Comparison of ENCODE assay signal across 27 mouse cellular contexts in genomic region chr3:145522311-145522710, GRCm38 (mm10).
"Had no signal": no experiment of that assay in that cellular context is flagged by ENCODE, and none has a peak within 500 bp of the region (broad histone marks: within the 10 kb centered on the region; RNA-seq: fewer than 3 reads in every experiment).

No protein-coding gene starts in this region.

- H3K27ac ChIP-seq: gastrocnemius, adult 2 months; heart, embryonic 10.5 days; hindbrain, embryonic 10.5 days; hindbrain, embryonic 13.5 days; hindbrain, embryonic 15.5 days; hindbrain, postnatal 0 days; kidney, embryonic 15.5 days; kidney, postnatal 0 days; limb, embryonic 10.5 days; limb, embryonic 12.5 days; liver, embryonic 13.5 days had no signal

- H3K4me2 ChIP-seq: heart, embryonic 12.5 days; hindbrain, embryonic 13.5 days; hindbrain, embryonic 15.5 days; kidney, embryonic 15.5 days; limb, embryonic 12.5 days; liver, embryonic 11.5 days; liver, embryonic 13.5 days had no signal

- H3K4me1 ChIP-seq: heart, embryonic 10.5 days; heart, embryonic 12.5 days; hindbrain, embryonic 10.5 days; hindbrain, embryonic 13.5 days; hindbrain, embryonic 15.5 days; kidney, embryonic 15.5 days; limb, embryonic 12.5 days; liver, embryonic 13.5 days had no signal

- H3K36me3 ChIP-seq: heart, embryonic 10.5 days; heart, embryonic 12.5 days; hindbrain, embryonic 10.5 days; hindbrain, embryonic 13.5 days; hindbrain, embryonic 15.5 days; kidney, embryonic 15.5 days; limb, embryonic 10.5 days; limb, embryonic 12.5 days; liver, embryonic 13.5 days had no signal

- H3K27me3 ChIP-seq: heart, embryonic 12.5 days; hindbrain, embryonic 13.5 days; hindbrain, embryonic 15.5 days; kidney, embryonic 15.5 days; limb, embryonic 12.5 days; liver, embryonic 13.5 days had no signal

- DNase-seq: gastrocnemius, adult 2 months; gastrocnemius, postnatal 10 days; gastrocnemius, postnatal 25 days; heart, adult 18-20 months; heart, postnatal 10 days; heart, postnatal 4 days; kidney, adult 11 months; kidney, adult 2 months; kidney, adult 9 months; kidney, postnatal 14 days; kidney, postnatal 36 days; layer of hippocampus, adult 9-11 months; layer of hippocampus, postnatal 36 days; liver; liver, embryonic 13.5 days had no signal

- ATAC-seq: hindbrain, postnatal 0 days; intestine, embryonic 16.5 days had no signal

- H3K9ac ChIP-seq: heart, embryonic 12.5 days; hindbrain, embryonic 13.5 days; hindbrain, embryonic 15.5 days; kidney, embryonic 15.5 days; limb, embryonic 12.5 days; liver, embryonic 13.5 days had no signal

- H3K4me3 ChIP-seq: gastrocnemius, adult 2 months; heart, embryonic 10.5 days; heart, embryonic 12.5 days; hindbrain, embryonic 10.5 days; hindbrain, embryonic 13.5 days; hindbrain, embryonic 15.5 days; kidney, embryonic 15.5 days; limb, embryonic 10.5 days; limb, embryonic 12.5 days; liver, embryonic 13.5 days had no signal

- H3K9me3 ChIP-seq: heart, embryonic 10.5 days; hindbrain, embryonic 10.5 days; hindbrain, embryonic 13.5 days; hindbrain, embryonic 15.5 days; kidney, embryonic 15.5 days; limb, embryonic 10.5 days; liver, embryonic 13.5 days had no signal
